Mouse (Mus musculus): ENCODE data around the gene Cops4. TPM values are rescaled to one million over a fixed set of nuclear protein-coding genes. Genes with fewer than 3 reads are reported as not detected.

Gene Cops4
- polyA plus RNA-seq, 1 experiment from 2014 or later = 234 TPM

GRCm38 (mm10) chr5:100549311-100549710 lies 31.2 kb downstream of the Cops4 start:
- no peak overlapping the region for H3K9ac ChIP-seq (ENCODE audit: low read length)
- no peaks in the 10 kb centered on the region for H3K9me3 ChIP-seq (ENCODE audit: control insufficient read depth, low read length)
- 94% methylated on average over 4 of the region's 4 CpGs for WGBS
- ATAC-seq (ENCODE audit: insufficient read depth, low FRiP score, low TSS enrichment) (no peak), DNase-seq (ENCODE audit: low spot score) (no peak)
- peaks cover 8% of the 10 kb centered on the region; the same call in 1 of the 2 replicates for H3K36me3 ChIP-seq (ENCODE audit: control insufficient read depth, insufficient read depth, low read length)
- no peaks in the 10 kb centered on the region for H3K4me1 ChIP-seq (ENCODE audit: control insufficient read depth, insufficient read depth, low read length)
- no peak overlapping the region for H3K27ac ChIP-seq (ENCODE audit: low read depth, low read length)
- H3K27me3 ChIP-seq (ENCODE audit: control insufficient read depth, insufficient read depth, low read length) = no peaks in the 10 kb centered on the region
- no peak overlapping the region for H3K4me2 ChIP-seq (ENCODE audit: low read depth)
- no peak overlapping the region for H3K4me3 ChIP-seq (ENCODE audit: low read depth, low read length)

DNA sequence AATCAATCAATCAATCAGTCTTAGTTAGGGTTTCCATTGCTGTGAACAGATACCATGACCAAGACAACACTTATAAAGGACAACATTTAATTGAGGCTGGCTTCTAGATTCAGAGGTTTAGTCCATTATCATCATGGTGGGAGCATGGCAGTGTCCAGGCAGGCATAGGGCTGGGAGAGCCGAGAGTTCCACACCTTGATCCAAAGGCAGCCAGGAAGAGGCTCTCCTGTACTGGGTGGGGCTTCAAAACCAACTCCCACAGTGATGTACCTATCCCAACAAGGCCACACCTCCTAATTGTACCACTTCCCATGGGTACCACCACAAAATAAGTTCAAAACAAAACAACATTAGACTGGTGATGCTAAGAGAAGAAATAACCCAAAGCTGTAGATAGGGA lies 32.0 kb downstream of the Cops4 start:
- Histone ChIP-seq H3K4me1 (ENCODE audit: control insufficient read depth, insufficient read depth, low read length) (no peaks in the 10 kb centered on the region), H3K36me3 (ENCODE audit: control insufficient read depth, insufficient read depth, low read length) (peaks cover 8% of the 10 kb centered on the region; the same call in 1 of the 2 replicates), H3K27ac (ENCODE audit: low read depth, low read length) (no peak overlapping the region), H3K9me3 (ENCODE audit: control insufficient read depth, low read length) (no peaks in the 10 kb centered on the region), H3K4me2 (ENCODE audit: low read depth) (no peak overlapping the region), H3K9ac (ENCODE audit: low read length) (no peak overlapping the region), H3K4me3 (ENCODE audit: low read depth, low read length) (no peak overlapping the region), H3K27me3 (ENCODE audit: control insufficient read depth, insufficient read depth, low read length) (no peaks in the 10 kb centered on the region)
- ATAC-seq (ENCODE audit: insufficient read depth, low FRiP score, low TSS enrichment) = no peak
- 95% methylated on average over 1 of the region's 1 CpGs for WGBS
- no peak for DNase-seq (ENCODE audit: low spot score)

- Histone ChIP-seq H3K4me3 (ENCODE audit: low read depth, low read length) (no peak overlapping the region), H3K36me3 (ENCODE audit: control insufficient read depth, insufficient read depth, low read length) (peaks cover 6% of the 10 kb centered on the region; the same call in 1 of the 2 replicates), H3K9me3 (ENCODE audit: control insufficient read depth, low read length) (no peaks in the 10 kb centered on the region), H3K27ac (ENCODE audit: low read depth, low read length) (no peak overlapping the region), H3K4me2 (ENCODE audit: low read depth) (no peak overlapping the region), H3K9ac (ENCODE audit: low read length) (no peak overlapping the region), H3K27me3 (ENCODE audit: control insufficient read depth, insufficient read depth, low read length) (no peaks in the 10 kb centered on the region), H3K4me1 (ENCODE audit: control insufficient read depth, insufficient read depth, low read length) (no peaks in the 10 kb centered on the region)
- 70% methylated on average over 2 of the region's 2 CpGs for WGBS
- DNase-seq (ENCODE audit: low spot score) (no peak), ATAC-seq (ENCODE audit: insufficient read depth, low FRiP score, low TSS enrichment) (no peak)
Measured at GRCm38 (mm10) chr5:100551952-100552351, 33.8 kb downstream of the Cops4 start.

- no peak overlapping the region for H3K27ac ChIP-seq (ENCODE audit: low read depth, low read length)
- H3K9me3 ChIP-seq (ENCODE audit: control insufficient read depth, low read length) = no peaks in the 10 kb centered on the region
- ATAC-seq (ENCODE audit: insufficient read depth, low FRiP score, low TSS enrichment) = no peak
- H3K9ac ChIP-seq (ENCODE audit: low read length) = no peak overlapping the region
- DNase-seq (ENCODE audit: low spot score) = no peak
- H3K4me2 ChIP-seq (ENCODE audit: low read depth) = no peak overlapping the region
- no peaks in the 10 kb centered on the region for H3K4me1 ChIP-seq (ENCODE audit: control insufficient read depth, insufficient read depth, low read length)
- WGBS = 78% methylated on average over 8 of the region's 8 CpGs
- no peaks in the 10 kb centered on the region for H3K27me3 ChIP-seq (ENCODE audit: control insufficient read depth, insufficient read depth, low read length)
- no peak overlapping the region for H3K4me3 ChIP-seq (ENCODE audit: low read depth, low read length)
- 0 out of 2 replicates have a peak, but pooled peaks cover 3% of the 10 kb centered on the region for H3K36me3 ChIP-seq (ENCODE audit: control insufficient read depth, insufficient read depth, low read length)
Measured at GRCm38 (mm10) chr5:100553426-100553825, 35.3 kb downstream of the Cops4 start.

GRCm38 (mm10) chr5:100557019-100557418 lies 38.9 kb downstream of the Cops4 start:
- H3K9ac ChIP-seq (ENCODE audit: low read length) = no peak overlapping the region
- no peak overlapping the region for H3K27ac ChIP-seq (ENCODE audit: low read depth, low read length)
- no peak overlapping the region for H3K4me3 ChIP-seq (ENCODE audit: low read depth, low read length)
- H3K4me2 ChIP-seq (ENCODE audit: low read depth) = no peak overlapping the region
- no peaks in the 10 kb centered on the region for H3K4me1 ChIP-seq (ENCODE audit: control insufficient read depth, insufficient read depth, low read length)
- no peaks in the 10 kb centered on the region for H3K36me3 ChIP-seq (ENCODE audit: control insufficient read depth, insufficient read depth, low read length)
- WGBS = 91% methylated on average over 14 of the region's 14 CpGs
- H3K27me3 ChIP-seq (ENCODE audit: control insufficient read depth, insufficient read depth, low read length) = no peaks in the 10 kb centered on the region
- H3K9me3 ChIP-seq (ENCODE audit: control insufficient read depth, low read length) = no peaks in the 10 kb centered on the region
- DNase-seq (ENCODE audit: low spot score) = no peak
- ATAC-seq (ENCODE audit: insufficient read depth, low FRiP score, low TSS enrichment) = no peak

GRCm38 (mm10) chr5:100557537-100557936 lies 39.4 kb downstream of the Cops4 start:
- H3K27me3 ChIP-seq (ENCODE audit: control insufficient read depth, insufficient read depth, low read length) = no peaks in the 10 kb centered on the region
- no peaks in the 10 kb centered on the region for H3K9me3 ChIP-seq (ENCODE audit: control insufficient read depth, low read length)
- H3K27ac ChIP-seq (ENCODE audit: low read depth, low read length) = no peak overlapping the region
- H3K36me3 ChIP-seq (ENCODE audit: control insufficient read depth, insufficient read depth, low read length) = no peaks in the 10 kb centered on the region
- DNase-seq (ENCODE audit: low spot score) = no peak
- 78% methylated on average over 9 of the region's 9 CpGs for WGBS
- ATAC-seq (ENCODE audit: insufficient read depth, low FRiP score, low TSS enrichment) = no peak
- no peak overlapping the region for H3K4me2 ChIP-seq (ENCODE audit: low read depth)
- no peaks in the 10 kb centered on the region for H3K4me1 ChIP-seq (ENCODE audit: control insufficient read depth, insufficient read depth, low read length)
- H3K4me3 ChIP-seq (ENCODE audit: low read depth, low read length) = no peak overlapping the region
- H3K9ac ChIP-seq (ENCODE audit: low read length) = no peak overlapping the region

GRCm38 (mm10) chr5:100558783-100559182 lies 40.7 kb downstream of the Cops4 start:
- ATAC-seq (ENCODE audit: insufficient read depth, low FRiP score, low TSS enrichment) = no peak
- Histone ChIP-seq H3K4me2 (ENCODE audit: low read depth) (no peak overlapping the region), H3K4me3 (ENCODE audit: low read depth, low read length) (no peak overlapping the region), H3K9me3 (ENCODE audit: control insufficient read depth, low read length) (no peaks in the 10 kb centered on the region), H3K4me1 (ENCODE audit: control insufficient read depth, insufficient read depth, low read length) (no peaks in the 10 kb centered on the region), H3K27me3 (ENCODE audit: control insufficient read depth, insufficient read depth, low read length) (no peaks in the 10 kb centered on the region), H3K27ac (ENCODE audit: low read depth, low read length) (no peak overlapping the region), H3K9ac (ENCODE audit: low read length) (no peak overlapping the region), H3K36me3 (ENCODE audit: control insufficient read depth, insufficient read depth, low read length) (no peaks in the 10 kb centered on the region)
- no peak for DNase-seq (ENCODE audit: low spot score)
- WGBS = 84% methylated on average over 3 of the region's 3 CpGs

DNA sequence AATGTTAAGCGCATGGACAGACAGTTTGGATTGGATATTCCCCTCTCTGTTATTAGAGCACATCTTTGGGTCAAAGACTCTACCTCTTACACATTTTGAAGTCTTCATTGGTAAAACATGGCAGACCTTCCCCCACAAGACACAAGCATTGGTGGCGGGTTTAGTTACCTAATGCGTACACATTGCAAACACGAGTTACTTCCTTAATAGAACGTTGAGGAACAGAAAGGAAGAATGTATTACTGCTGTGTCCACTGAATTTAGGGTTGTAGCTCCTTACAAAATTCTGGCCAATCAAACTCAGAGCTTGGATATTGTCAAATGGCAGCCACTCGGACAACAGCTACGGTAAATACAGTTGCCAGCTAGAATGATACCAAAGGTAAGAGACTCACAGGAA lies 41.2 kb downstream of the Cops4 start:
- no peaks in the 10 kb centered on the region for H3K27me3 ChIP-seq (ENCODE audit: control insufficient read depth, insufficient read depth, low read length)
- no peak overlapping the region for H3K4me3 ChIP-seq (ENCODE audit: low read depth, low read length)
- ATAC-seq (ENCODE audit: insufficient read depth, low FRiP score, low TSS enrichment) (no peak), DNase-seq (ENCODE audit: low spot score) (no peak)
- WGBS = 97% methylated on average over 7 of the region's 7 CpGs
- no peaks in the 10 kb centered on the region for H3K4me1 ChIP-seq (ENCODE audit: control insufficient read depth, insufficient read depth, low read length)
- no peak overlapping the region for H3K4me2 ChIP-seq (ENCODE audit: low read depth)
- H3K9me3 ChIP-seq (ENCODE audit: control insufficient read depth, low read length) = no peaks in the 10 kb centered on the region
- no peak overlapping the region for H3K27ac ChIP-seq (ENCODE audit: low read depth, low read length)
- H3K9ac ChIP-seq (ENCODE audit: low read length) = no peak overlapping the region
- H3K36me3 ChIP-seq (ENCODE audit: control insufficient read depth, insufficient read depth, low read length) = no peaks in the 10 kb centered on the region

DNA sequence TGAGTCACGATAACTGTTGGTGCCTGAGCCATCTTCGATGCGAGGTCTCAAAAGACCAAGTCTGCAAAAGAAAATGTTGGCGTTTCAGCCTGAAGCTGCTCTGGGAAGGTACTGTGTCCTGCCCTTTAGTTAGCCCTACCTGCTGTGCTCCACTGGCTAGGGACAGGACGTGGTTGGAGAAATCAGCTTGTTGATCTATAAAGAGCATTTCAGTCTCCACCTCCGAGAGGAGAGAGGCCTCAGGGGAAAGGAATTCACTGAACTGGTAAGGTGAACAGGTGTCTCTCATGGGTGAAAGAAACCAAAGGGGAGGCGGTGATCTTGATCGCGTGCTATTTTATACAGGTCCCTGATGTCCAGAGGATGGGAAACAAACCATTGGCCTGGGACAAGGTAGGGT lies 44.6 kb downstream of the Cops4 start:
- Histone ChIP-seq H3K27ac (ENCODE audit: low read depth, low read length) (no peak overlapping the region), H3K27me3 (ENCODE audit: control insufficient read depth, insufficient read depth, low read length) (no peaks in the 10 kb centered on the region), H3K9ac (ENCODE audit: low read length) (no peak overlapping the region), H3K36me3 (ENCODE audit: control insufficient read depth, insufficient read depth, low read length) (no peaks in the 10 kb centered on the region), H3K4me1 (ENCODE audit: control insufficient read depth, insufficient read depth, low read length) (no peaks in the 10 kb centered on the region), H3K4me2 (ENCODE audit: low read depth) (no peak overlapping the region), H3K4me3 (ENCODE audit: low read depth, low read length) (no peak overlapping the region), H3K9me3 (ENCODE audit: control insufficient read depth, low read length) (no peaks in the 10 kb centered on the region)
- DNase-seq (ENCODE audit: low spot score) (no peak), ATAC-seq (ENCODE audit: insufficient read depth, low FRiP score, low TSS enrichment) (no peak)
- WGBS = 89% methylated on average over 9 of the region's 9 CpGs

Measured in neural tube, embryonic 11.5 days (tissue).